In the genomic region with DNA sequence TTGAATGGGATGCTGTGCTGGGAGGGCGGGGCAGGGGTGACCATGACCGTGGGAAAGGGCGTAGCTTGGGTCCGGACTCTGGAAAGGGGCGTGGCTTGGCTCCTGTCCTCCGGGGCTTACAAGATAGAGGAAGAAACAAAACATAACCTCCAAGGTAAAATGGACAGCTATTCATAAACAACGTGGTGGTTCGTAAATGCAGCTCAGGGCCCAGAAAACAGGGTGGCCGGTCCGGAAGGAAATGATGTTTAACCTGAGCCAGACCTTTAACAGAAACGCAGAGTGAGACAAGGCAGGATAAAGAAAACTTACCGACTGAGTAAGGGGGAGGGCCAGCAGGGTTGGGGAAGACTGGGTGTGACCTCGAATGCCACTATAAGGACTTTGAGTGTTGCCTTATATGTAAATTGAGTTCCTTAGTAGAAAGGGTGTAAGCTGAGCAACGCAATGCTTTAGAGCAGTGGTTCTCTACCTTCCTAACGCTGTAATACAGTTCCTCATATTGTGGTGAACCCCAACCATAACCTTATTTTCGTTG, we compare ENCODE assay signal across 8 mouse cellular contexts. TPM values are rescaled to one million over a fixed set of nuclear protein-coding genes. Genes with fewer than 3 reads are reported as not detected.
DNase-seq lines count a peak whose midpoint lies in the region; ATAC-seq and TF ChIP-seq lines count a peak whose summit lies in the region.

No protein-coding gene starts in this region.

- H3K9me3 ChIP-seq in forebrain, embryonic 11.5 days (ENCODE audit: control insufficient read depth, low read length): no peaks in the 10 kb centered on the region
- no peaks in the 10 kb centered on the region for H3K9me3 ChIP-seq in forebrain, embryonic 10.5 days
- H3K9me3 ChIP-seq in kidney, postnatal 0 days (replicated peaks; ENCODE audit: low read length): no peaks in the 10 kb centered on the region
- H3K9me3 ChIP-seq in forebrain, embryonic 16.5 days (ENCODE audit: control insufficient read depth, low read length): no peaks in the 10 kb centered on the region

- no peaks in the 10 kb centered on the region for H3K27me3 ChIP-seq in forebrain, embryonic 11.5 days (ENCODE audit: control insufficient read depth, insufficient read depth, low read length)
- H3K27me3 ChIP-seq in forebrain, embryonic 10.5 days (ENCODE audit: poor library complexity, severe bottlenecking): no peaks in the 10 kb centered on the region
- no peaks in the 10 kb centered on the region for H3K27me3 ChIP-seq in kidney, postnatal 0 days (ENCODE audit: insufficient read depth, low read length)
- no peaks in the 10 kb centered on the region for H3K27me3 ChIP-seq in forebrain, embryonic 16.5 days (replicated peaks; ENCODE audit: control insufficient read depth, insufficient read depth, low read length)

- H3K4me3 ChIP-seq in forebrain, embryonic 11.5 days (ENCODE audit: low read depth, low read length): no peak overlapping the region
- H3K4me3 ChIP-seq in forebrain, embryonic 10.5 days: no peak overlapping the region
- no peak overlapping the region for H3K4me3 ChIP-seq in kidney, postnatal 0 days (replicated peaks; ENCODE audit: low read depth, low read length)
- H3K4me3 ChIP-seq in forebrain, embryonic 16.5 days (replicated peaks; ENCODE audit: low read length): no peak overlapping the region

- DNase-seq in forebrain, embryonic 11.5 days (ENCODE audit: low spot score): peak; percentile 59
- no peak for DNase-seq in forebrain, embryonic 10.5 days (ENCODE audit: extremely low spot score, low spot score)
- peak; percentile 42 to 50 for DNase-seq in heart, adult 9 months (ENCODE audit: low spot score in 2 of 2)
- DNase-seq in kidney, postnatal 0 days (ENCODE audit: low spot score): peak; percentile 52
- DNase-seq in lung, postnatal 14 days: peak; percentile 75
- DNase-seq in testis, postnatal 10 days (ENCODE audit: low spot score): peak; percentile 83
- no peak for DNase-seq in frontal cortex, postnatal 36 days (ENCODE audit: low spot score in 2 of 2)

- ATAC-seq in forebrain, embryonic 11.5 days (replicated peaks; ENCODE audit: low FRiP score): no peak
- no peak for ATAC-seq in kidney, postnatal 0 days (replicated peaks; ENCODE audit: low FRiP score, low read depth)
- ATAC-seq in forebrain, embryonic 16.5 days: no peak

- H3K36me3 ChIP-seq in forebrain, embryonic 11.5 days (ENCODE audit: control insufficient read depth, insufficient read depth, low read length): no peaks in the 10 kb centered on the region
- no peaks in the 10 kb centered on the region for H3K36me3 ChIP-seq in forebrain, embryonic 10.5 days (replicated peaks)
- no peaks in the 10 kb centered on the region for H3K36me3 ChIP-seq in kidney, postnatal 0 days (ENCODE audit: insufficient read depth, low read length)
- no peaks in the 10 kb centered on the region for H3K36me3 ChIP-seq in forebrain, embryonic 16.5 days (ENCODE audit: control insufficient read depth, insufficient read depth)

- no peak overlapping the region for H3K9ac ChIP-seq in forebrain, embryonic 11.5 days (ENCODE audit: low read length)
- no peak overlapping the region for H3K9ac ChIP-seq in kidney, postnatal 0 days (ENCODE audit: low read depth, low read length)
- H3K9ac ChIP-seq in forebrain, embryonic 16.5 days (replicated peaks; ENCODE audit: low read depth, low read length): no peak overlapping the region

- 61% methylated on average over 16 of the region's 16 CpGs for WGBS in forebrain, embryonic 11.5 days
- WGBS in forebrain, embryonic 10.5 days: 63% methylated on average over 16 of the region's 16 CpGs
- WGBS in kidney, postnatal 0 days: 36% methylated on average over 16 of the region's 16 CpGs
- 53% methylated on average over 16 of the region's 16 CpGs for WGBS in forebrain, embryonic 16.5 days

- H3K27ac ChIP-seq in forebrain, embryonic 11.5 days (ENCODE audit: low read depth, low read length): no peak overlapping the region
- no peak overlapping the region for H3K27ac ChIP-seq in forebrain, embryonic 10.5 days
- no peak overlapping the region for H3K27ac ChIP-seq in kidney, postnatal 0 days
- no peak overlapping the region for H3K27ac ChIP-seq in forebrain, embryonic 16.5 days (ENCODE audit: low read length)

- TF ChIP-seq CTCF in kidney, postnatal 0 days (IDR thresholded peaks at IDR 0.05; ENCODE audit: low read depth): no peak

- peaks cover 4% of the 10 kb centered on the region; the same call in 1 of the 2 replicates for H3K4me1 ChIP-seq in forebrain, embryonic 11.5 days (replicated peaks; ENCODE audit: control insufficient read depth, insufficient read depth, low read length)
- H3K4me1 ChIP-seq in forebrain, embryonic 10.5 days: peaks cover 33% of the 10 kb centered on the region
- H3K4me1 ChIP-seq in kidney, postnatal 0 days (replicated peaks; ENCODE audit: insufficient read depth, low read length): 0 out of 2 replicates have a peak, but pooled peaks cover 5% of the 10 kb centered on the region
- peaks cover 17% of the 10 kb centered on the region for H3K4me1 ChIP-seq in forebrain, embryonic 16.5 days (replicated peaks; ENCODE audit: control insufficient read depth, insufficient read depth, low read length)

- no peak overlapping the region for H3K4me2 ChIP-seq in forebrain, embryonic 11.5 days (ENCODE audit: low read depth, low read length, severe bottlenecking)
- peak overlapping the region; percentile 43 for H3K4me2 ChIP-seq in kidney, postnatal 0 days (ENCODE audit: low read length)
- no peak overlapping the region for H3K4me2 ChIP-seq in forebrain, embryonic 16.5 days (ENCODE audit: low read length)

RNA-seq across cellular contexts. Expression of gene Grap2, which starts 26.9 kb away (rescaled TPM):
- 3.0 and 4.2 TPM in 2 replicates for polyA plus RNA-seq in forebrain, embryonic 11.5 days (2014; fragmentation: Nextera tagmentation; extraction: Ambion mirVana)
- polyA plus RNA-seq in forebrain, embryonic 10.5 days (2016; fragmentation: Nextera tagmentation; extraction: Ambion mirVana): 1.4 and 1.5 TPM in 2 replicates
- 0.09 and 0.18 TPM in 2 replicates for polyA plus RNA-seq in kidney, postnatal 0 days (2015; fragmentation: Nextera tagmentation; extraction: Ambion mirVana)
- polyA plus RNA-seq in forebrain, embryonic 16.5 days (2015; fragmentation: Nextera tagmentation; extraction: Ambion mirVana): 0.25 TPM in 1 of 2 replicates, not detected in the other

RNA-seq across cellular contexts. Expression of gene Enthd1, which starts 34.3 kb away (rescaled TPM):
- polyA plus RNA-seq in forebrain, embryonic 11.5 days (2014; fragmentation: Nextera tagmentation; extraction: Ambion mirVana): not detected in 2 replicates
- not detected in 2 replicates for polyA plus RNA-seq in forebrain, embryonic 10.5 days (2016; fragmentation: Nextera tagmentation; extraction: Ambion mirVana)
- not detected in 2 replicates for polyA plus RNA-seq in kidney, postnatal 0 days (2015; fragmentation: Nextera tagmentation; extraction: Ambion mirVana)
- polyA plus RNA-seq in forebrain, embryonic 16.5 days (2015; fragmentation: Nextera tagmentation; extraction: Ambion mirVana): not detected in 2 replicates

Comparison
In these comparisons a context has a peak if more than half of its experiments do, and no peak if none do; other contexts are left out.
1. DNase-seq: peak in forebrain, embryonic 11.5 days (single experiment), heart, adult 9 months (2 of 2), kidney, postnatal 0 days (single experiment), lung, postnatal 14 days (single experiment) and testis, postnatal 10 days (single experiment); none in forebrain, embryonic 10.5 days (single experiment) and frontal cortex, postnatal 36 days (0 of 2).